Mouse (Mus musculus) intestine, postnatal 0 days (tissue): ENCODE measurements around the gene Usp5. TPM values are rescaled to one million over a fixed set of nuclear protein-coding genes. Genes with fewer than 3 reads are reported as not detected.
"Not testable (repeated sequence)": the region's sequence is repeated elsewhere in the genome, so short reads cannot be mapped to it uniquely, and the experiment has no call there.

ENCODE experiments used
- ATAC-seq: fragments of 200-750 bp; cut with Nextera tagmentation; 2 replicates; pipeline ENCODE4 v1.8.0; 2017; ENCODE audit warnings: mild to moderate bottlenecking, moderate TSS enrichment, moderate library complexity
- H3K27ac ChIP-seq: fragments of 300-500 bp; sonication (generic); 2 replicates; pipeline ENCODE4 v1.5.1; 2014; ENCODE audit warnings: mild to moderate bottlenecking, low read depth, low read length, moderate library complexity
- H3K27me3 ChIP-seq: fragments of 300-500 bp; sonication (generic); replicated peaks from 2 replicates; pipeline ENCODE4 v1.6.1; 2014; ENCODE audit warnings: low read length, mixed read lengths; ENCODE audit not compliant: control insufficient read depth, insufficient read depth
- H3K36me3 ChIP-seq: fragments of 300-500 bp; sonication (generic); 2 replicates; pipeline ENCODE4 v1.6.1; 2014; ENCODE audit warnings: mild to moderate bottlenecking, moderate library complexity; ENCODE audit not compliant: control insufficient read depth, insufficient read depth
- H3K4me1 ChIP-seq: fragments of 300-500 bp; sonication (generic); replicated peaks from 2 replicates; pipeline ENCODE4 v1.6.1; 2014; ENCODE audit warnings: antibody characterized with exemption, low read length, mixed read lengths; ENCODE audit not compliant: control insufficient read depth, insufficient read depth
- H3K4me2 ChIP-seq: fragments of 300-500 bp; sonication (generic); replicated peaks from 2 replicates; pipeline ENCODE4 v1.6.1; 2014; ENCODE audit warnings: low read depth, mild to moderate bottlenecking, moderate library complexity
- H3K4me3 ChIP-seq: fragments of 300-500 bp; sonication (generic); 2 replicates; pipeline ENCODE4 v1.5.1; 2014; ENCODE audit warnings: low read depth, low read length
- H3K9ac ChIP-seq: fragments of 300-500 bp; sonication (generic); 2 replicates; pipeline ENCODE4 v1.6.1; 2014; ENCODE audit warnings: mild to moderate bottlenecking, low read depth, low read length
- H3K9me3 ChIP-seq: fragments of 300-500 bp; sonication (generic); 2 replicates; pipeline ENCODE4 v1.6.1; 2016; ENCODE audit warnings: mixed run types; ENCODE audit not compliant: control insufficient read depth
- CTCF ChIP-seq: sonication (generic); IDR thresholded peaks from 2 replicates; pipeline ENCODE4 v1.5.1; 2016; ENCODE audit warnings: low read depth, mild to moderate bottlenecking, control low read depth, antibody characterized with exemption, moderate library complexity
- WGBS: fragments of 180-500 bp; shearing (Covaris S2); extraction: QIAGEN DNeasy Blood & Tissue Kit; methylation state at CpG from one replicate; pipeline ENCODE4 v1.1.7; 2014; 5-methylcytosine and 5-hydroxymethylcytosine counted together
- polyA plus RNA-seq: library from polyadenylated mRNA; unstranded; fragments of >200 nt; fragmentation: Nextera tagmentation; extraction: Ambion mirVana; gene quantifications from 2 replicates; pipeline ENCODE4 v1.2.1, GENCODE M21; 2015

Gene Usp5
- polyA plus RNA-seq, 1 experiment from 2014 or later: 44.8 TPM

DNA sequence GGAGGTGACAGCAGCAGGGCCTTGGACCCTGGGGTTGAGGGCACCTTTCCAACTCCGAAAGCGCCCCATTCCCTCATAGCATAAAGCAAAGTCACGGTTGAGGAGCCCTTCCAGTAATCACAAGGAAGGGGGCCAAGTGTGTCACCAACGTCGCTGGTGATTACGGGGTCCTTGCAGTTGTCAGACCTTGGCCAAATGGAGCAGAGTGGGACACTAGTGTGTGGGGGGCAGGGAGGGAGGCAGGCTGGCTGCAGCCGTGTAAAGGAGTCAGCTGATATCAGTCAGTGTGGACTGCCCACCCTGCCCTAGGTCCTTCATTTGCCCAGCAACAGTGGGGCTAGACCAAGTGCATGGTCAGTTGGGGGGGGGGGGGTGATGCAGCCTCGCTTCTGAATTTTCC, 14.8 kb downstream of the Usp5 start:
- Histone ChIP-seq H3K9ac (no peak overlapping the region), H3K4me1 (peaks cover 13% of the 10 kb centered on the region; the same call in 1 of the 2 replicates), H3K4me3 (peak overlapping the region; percentile 59), H3K27ac (0 out of 2 replicates have a peak overlapping the region, but pooled peaks have one; percentile 15), H3K9me3 (no peaks in the 10 kb centered on the region), H3K4me2 (peak overlapping the region; percentile 70), H3K36me3 (peaks cover 62% of the 10 kb centered on the region), H3K27me3 (no peaks in the 10 kb centered on the region)
- peak; percentile 17; the same call in 1 of the 2 replicates for ATAC-seq
- WGBS: 39% methylated on average over 8 of the region's 8 CpGs
- TF ChIP-seq CTCF: no peak

DNA sequence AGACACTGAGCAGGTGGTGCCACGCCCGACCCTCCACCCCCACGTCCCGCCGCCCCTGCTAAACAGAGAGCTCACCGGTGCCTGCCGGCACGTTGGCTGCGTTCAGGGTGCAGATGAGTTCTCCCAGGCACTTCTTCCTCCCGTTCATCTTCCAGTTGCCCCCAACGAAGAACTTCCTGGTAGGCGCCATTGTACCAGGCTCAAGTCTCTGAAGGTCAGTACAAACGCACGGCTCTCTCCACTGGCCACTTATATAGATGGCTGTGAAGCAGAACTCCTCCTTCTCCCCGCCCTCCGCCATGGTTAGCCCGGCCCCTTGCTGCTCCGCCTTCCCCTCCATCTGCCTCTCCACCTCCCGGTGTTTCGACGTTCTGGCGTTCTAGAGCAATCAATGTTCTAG, 15.4 kb downstream of the Usp5 start, which contains the start of gene Tpi1:
TSS of gene Tpi1 (minus strand) at position 364 of the 400 bp plus-strand sequence.
- no peak; the same call in 1 of the 2 replicates for TF ChIP-seq CTCF
- H3K27ac ChIP-seq: peak within 1 kb of the TSS; percentile 88
- peak; percentile 84 for ATAC-seq
- H3K36me3 ChIP-seq: peaks cover 59% of the 10 kb centered on the region
- H3K27me3 ChIP-seq: no peaks in the 10 kb centered on the region
- peak within 1 kb of the TSS; percentile 68 for H3K9ac ChIP-seq
- WGBS: under 1% methylated on average over 22 of the region's 22 CpGs
- peak within 1 kb of the TSS; percentile 70 for H3K4me2 ChIP-seq
- H3K4me3 ChIP-seq: peak within 1 kb of the TSS; percentile 59
- H3K4me1 ChIP-seq: peaks cover 13% of the 10 kb centered on the region; the same call in 1 of the 2 replicates
- no peaks in the 10 kb centered on the region for H3K9me3 ChIP-seq

DNA sequence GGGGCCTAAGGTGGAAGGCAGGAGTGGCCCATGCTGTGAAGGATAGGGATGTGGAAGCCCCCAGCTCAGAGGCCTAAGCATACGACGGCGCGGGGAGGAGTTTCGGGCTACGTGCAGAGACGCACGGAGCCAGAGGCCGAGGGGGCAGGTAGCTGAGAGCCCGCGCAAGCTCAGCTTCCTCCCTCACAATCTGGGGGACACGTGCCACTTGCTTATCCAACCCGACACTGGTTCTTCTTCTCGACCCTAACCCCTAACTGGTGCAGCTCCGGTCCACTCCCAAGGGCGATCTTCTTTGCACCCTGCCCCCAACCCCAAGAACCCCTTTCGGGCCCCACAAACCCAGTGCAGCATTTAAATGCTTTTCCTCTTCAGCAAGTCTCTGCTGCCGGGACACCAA, 15.8 kb downstream of the Usp5 start:
- WGBS: under 1% methylated on average over 18 of the region's 18 CpGs
- H3K27ac ChIP-seq: peak overlapping the region; percentile 88
- peak overlapping the region; percentile 68 for H3K9ac ChIP-seq
- H3K9me3 ChIP-seq: no peaks in the 10 kb centered on the region
- peak overlapping the region; percentile 70 for H3K4me2 ChIP-seq
- peak overlapping the region; percentile 59 for H3K4me3 ChIP-seq
- peaks cover 13% of the 10 kb centered on the region; the same call in 1 of the 2 replicates for H3K4me1 ChIP-seq
- H3K27me3 ChIP-seq: no peaks in the 10 kb centered on the region
- ATAC-seq: peak; percentile 48
- no peak for TF ChIP-seq CTCF
- H3K36me3 ChIP-seq: peaks cover 57% of the 10 kb centered on the region

GRCm38 (mm10) chr6:124812848-124813247, 16.4 kb downstream of the Usp5 start:
- ATAC-seq: no peak
- Histone ChIP-seq H3K4me1 (peaks cover 13% of the 10 kb centered on the region; the same call in 1 of the 2 replicates), H3K36me3 (peaks cover 51% of the 10 kb centered on the region), H3K4me2 (peak overlapping the region; percentile 70), H3K9ac (peak overlapping the region; percentile 68), H3K4me3 (peak overlapping the region; percentile 59), H3K27me3 (no peaks in the 10 kb centered on the region), H3K9me3 (no peaks in the 10 kb centered on the region), H3K27ac (peak overlapping the region; percentile 88; the same call in 1 of the 2 replicates)
- no peak for TF ChIP-seq CTCF
- 8% methylated on average over 9 of the region's 9 CpGs for WGBS

- Histone ChIP-seq H3K27me3 (no peaks in the 10 kb centered on the region), H3K4me1 (peaks cover 17% of the 10 kb centered on the region), H3K27ac (peak overlapping the region; percentile 88; the same call in 1 of the 2 replicates), H3K36me3 (peaks cover 42% of the 10 kb centered on the region; the same call in 1 of the 2 replicates), H3K4me2 (peak overlapping the region; percentile 70), H3K4me3 (peak overlapping the region; percentile 59), H3K9me3 (no peaks in the 10 kb centered on the region), H3K9ac (peak overlapping the region; percentile 31; the same call in 1 of the 2 replicates)
- no peak for TF ChIP-seq CTCF
- ATAC-seq: no peak
- WGBS: 60% methylated on average over 24 of the region's 24 CpGs
Observed at GRCm38 (mm10) chr6:124811701-124812560, 17.4 kb downstream of the Usp5 start.

DNA sequence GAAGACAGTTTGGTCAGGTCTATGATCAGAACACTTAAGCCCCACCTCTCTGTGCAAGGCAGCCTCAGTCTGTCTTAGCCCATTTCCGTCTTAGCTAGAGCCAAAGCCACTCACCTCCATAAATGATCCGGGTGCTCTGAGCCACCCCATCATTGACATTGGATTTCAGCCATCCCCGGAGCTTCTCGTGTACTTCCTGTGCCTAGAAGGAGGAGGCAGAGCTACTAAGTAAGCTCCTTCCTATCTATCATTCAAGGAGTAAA, 17.9 kb downstream of the Usp5 start:
- Histone ChIP-seq H3K9ac (no peak overlapping the region), H3K36me3 (peaks cover 37% of the 10 kb centered on the region; the same call in 1 of the 2 replicates), H3K27ac (peak overlapping the region; percentile 88; the same call in 1 of the 2 replicates), H3K9me3 (no peaks in the 10 kb centered on the region), H3K4me2 (no peak overlapping the region), H3K4me3 (no peak overlapping the region), H3K27me3 (no peaks in the 10 kb centered on the region), H3K4me1 (peaks cover 17% of the 10 kb centered on the region)
- WGBS: 64% methylated on average over 4 of the region's 4 CpGs
- no peak for TF ChIP-seq CTCF
- ATAC-seq: no peak

- not testable (repeated sequence) for H3K27me3 ChIP-seq, H3K27ac ChIP-seq, H3K9me3 ChIP-seq, ATAC-seq, H3K9ac ChIP-seq
- Histone ChIP-seq H3K36me3 (peaks cover 32% of the 10 kb centered on the region; the same call in 1 of the 2 replicates), H3K4me2 (peak overlapping the region; percentile 95), H3K4me3 (0 out of 2 replicates have a peak overlapping the region, but pooled peaks have one; percentile 64), H3K4me1 (peaks cover 17% of the 10 kb centered on the region)
- WGBS: 77% methylated on average over 11 of the region's 11 CpGs
Observed at GRCm38 (mm10) chr6:124810566-124811402, 18.5 kb downstream of the Usp5 start.
